Mouse (Mus musculus): ENCODE results near the gene Suclg1.

Suclg1 gene

GRCm38 (mm10) chr6:73248237-73249048 is at the start of gene Suclg1:
Gene Suclg1 (plus strand): TSS chr6:73248382.
- peak; percentile 87 to 90 for DNase-seq

GRCm38 (mm10) chr6:73203724-73204123 is 44.5 kb upstream of the Suclg1 start:
- DNase-seq = no peak

GRCm38 (mm10) chr6:73204937-73205336 is 43.2 kb upstream of the Suclg1 start:
- DNase-seq = no peak

DNA sequence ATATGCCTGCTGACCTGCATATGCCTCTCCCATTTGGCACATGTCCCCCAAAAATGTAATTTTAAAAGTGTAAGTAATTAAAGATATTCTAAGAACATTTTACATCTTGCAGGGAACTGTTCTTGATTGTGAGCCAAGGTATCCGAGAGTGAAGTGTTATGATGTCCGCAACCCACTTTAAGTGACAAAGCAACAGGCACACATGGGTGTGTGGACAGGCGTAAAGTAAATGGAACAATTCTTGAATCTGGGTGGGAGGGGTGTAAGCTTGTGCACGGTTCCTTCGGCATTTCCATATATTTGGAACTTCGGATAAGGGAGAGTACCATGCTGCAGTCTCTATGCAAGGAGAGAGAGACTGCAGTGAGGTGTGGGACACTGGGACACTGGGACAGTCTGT is 38.6 kb upstream of the Suclg1 start:
- no peak for DNase-seq

- no peak for DNase-seq
Observed at GRCm38 (mm10) chr6:73210445-73210972, 37.7 kb upstream of the Suclg1 start.

GRCm38 (mm10) chr6:73211036-73211435 is 37.1 kb upstream of the Suclg1 start:
- no peak for DNase-seq

GRCm38 (mm10) chr6:73211602-73212001 is 36.6 kb upstream of the Suclg1 start:
- no peak for DNase-seq

GRCm38 (mm10) chr6:73221189-73221957 is 26.8 kb upstream of the Suclg1 start, which contains the start of gene Dnah6:
Gene Dnah6 (minus strand): TSS chr6:73221651.
- DNase-seq = peak; percentile 84 to 93

- no peak for DNase-seq
Observed at GRCm38 (mm10) chr6:73221958-73222735, 26.0 kb upstream of the Suclg1 start.

- peak; percentile 62 to 66 for DNase-seq
Observed at GRCm38 (mm10) chr6:73222841-73223526, 25.2 kb upstream of the Suclg1 start.

DNA sequence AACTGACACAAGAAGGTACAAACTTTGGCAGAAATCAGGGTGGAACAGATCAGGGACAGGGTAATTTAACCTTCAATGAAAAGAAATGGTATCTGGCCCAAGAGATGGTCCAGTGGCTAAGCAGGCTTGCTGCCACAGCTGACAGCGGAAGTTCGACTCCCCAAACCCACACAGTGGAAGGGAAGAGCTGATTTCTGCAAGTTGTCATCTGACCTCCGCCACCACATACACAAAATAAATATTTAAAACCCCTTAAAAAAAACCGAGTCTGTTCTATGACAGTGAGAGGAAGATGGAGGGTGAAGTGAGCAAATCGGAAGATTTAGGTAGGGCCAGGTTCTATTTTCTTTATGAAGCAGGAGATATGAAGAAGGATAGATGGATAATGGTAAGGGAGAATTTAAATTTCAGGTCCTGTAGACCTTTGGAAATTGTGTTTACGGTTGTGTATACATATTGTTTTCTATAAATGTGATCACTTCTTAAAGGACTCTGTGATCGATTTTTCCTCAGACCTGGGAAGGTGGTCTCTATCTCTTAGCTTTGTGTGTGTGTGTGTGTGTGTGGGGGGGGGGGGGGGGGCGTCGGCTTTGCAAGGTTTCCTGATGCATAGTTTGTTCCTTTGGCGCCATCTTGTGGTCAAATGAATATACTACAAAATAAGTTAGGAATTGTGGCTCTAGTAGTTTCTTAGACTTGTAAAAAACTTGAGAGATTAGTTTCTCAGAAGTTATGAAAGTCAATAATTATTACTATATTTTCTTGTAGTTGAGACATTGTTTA is 20.6 kb upstream of the Suclg1 start:
- DNase-seq = no peak

DNA sequence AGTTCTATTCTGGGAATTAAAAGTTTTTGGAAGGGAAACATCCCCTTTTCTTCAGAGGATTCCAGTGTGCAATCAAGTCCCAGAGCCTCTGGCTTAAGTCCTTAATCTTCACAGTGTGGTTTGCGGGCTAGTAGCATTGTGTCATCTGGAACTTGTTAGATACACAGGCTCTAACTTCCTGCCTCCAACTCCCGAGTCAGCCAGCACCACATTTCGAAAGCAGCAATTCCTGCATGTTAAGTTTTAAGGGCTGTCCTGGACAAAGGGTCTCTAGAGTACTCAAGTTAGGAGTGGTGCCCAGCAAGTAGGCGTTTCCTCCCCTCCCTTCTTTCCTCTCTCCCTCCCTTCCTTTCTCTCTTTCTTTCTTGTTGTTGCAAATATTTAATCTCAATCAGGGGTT is 19.8 kb upstream of the Suclg1 start:
- no peak for DNase-seq

DNA sequence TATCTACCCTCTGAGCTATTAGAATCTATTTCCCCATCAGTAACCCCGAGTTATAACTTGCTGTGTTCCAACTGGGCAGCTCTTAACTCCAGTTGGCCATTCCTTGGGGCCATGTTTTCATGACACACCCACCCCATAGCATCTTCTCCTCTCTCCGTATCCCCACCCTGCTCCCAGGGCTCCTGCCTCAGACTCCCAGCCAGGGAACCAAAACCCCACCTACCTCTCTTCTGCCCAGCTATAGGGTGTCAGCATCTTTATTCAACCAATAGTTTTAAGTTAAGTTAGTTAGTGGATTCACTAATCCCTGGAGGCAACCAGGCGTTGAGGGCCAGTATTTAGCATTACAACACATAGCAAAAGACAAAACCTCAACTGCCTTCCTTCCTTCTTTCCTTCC is 19.3 kb upstream of the Suclg1 start:
- no peak for DNase-seq

GRCm38 (mm10) chr6:73232152-73232584 is 16.0 kb upstream of the Suclg1 start:
- DNase-seq = no peak

- peak in 1 of 2 experiments; percentile 23 for DNase-seq
Observed at GRCm38 (mm10) chr6:73233202-73233726, 14.9 kb upstream of the Suclg1 start.

DNA sequence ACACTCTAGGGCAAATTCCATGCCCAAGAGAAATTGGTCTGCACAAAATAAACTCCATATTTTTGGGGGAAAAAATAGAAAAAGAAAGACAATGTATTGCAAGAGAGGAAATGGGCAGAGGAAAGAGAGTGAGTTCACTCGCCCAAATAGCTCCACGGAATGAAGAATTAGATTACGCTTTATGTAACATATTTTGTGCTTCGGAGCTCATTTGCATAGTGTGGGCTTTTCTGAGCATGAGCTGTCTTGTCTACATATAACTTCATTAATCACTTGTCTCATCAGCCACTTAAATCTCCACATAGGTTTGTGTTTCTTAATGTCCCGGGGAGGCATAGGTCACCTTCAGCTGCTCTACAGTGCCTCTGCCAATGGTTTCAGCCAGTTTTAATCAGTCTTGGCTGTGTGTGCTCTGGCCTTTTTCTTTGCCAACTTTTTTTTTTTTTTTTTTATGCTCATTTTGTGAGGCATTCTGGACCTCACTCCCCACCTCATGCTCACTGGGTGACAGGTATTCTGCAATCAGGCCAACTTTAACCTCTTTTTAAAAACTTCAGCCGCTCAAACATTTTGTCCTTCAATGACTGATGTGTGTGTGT is 13.8 kb upstream of the Suclg1 start:
- no peak for DNase-seq

DNA sequence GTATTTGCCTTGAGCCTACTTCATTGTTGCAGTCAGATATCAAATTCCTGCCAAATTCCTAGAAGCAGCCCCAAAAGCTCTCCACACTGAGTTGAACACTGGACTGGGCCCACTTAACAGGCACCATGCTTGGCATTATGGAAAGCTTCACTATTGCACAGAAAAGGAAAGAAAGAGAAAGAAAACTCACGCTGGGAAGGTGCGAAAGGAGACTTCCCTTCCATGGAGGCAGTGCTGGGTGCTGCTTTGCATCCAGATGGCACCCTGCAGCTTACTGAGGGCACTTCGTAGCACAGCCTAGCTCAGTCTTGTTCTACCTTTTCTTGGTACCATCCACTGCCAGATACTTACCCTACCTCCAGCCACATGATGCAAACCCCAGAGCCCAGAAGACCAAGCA is 12.5 kb upstream of the Suclg1 start:
- DNase-seq = no peak

DNA sequence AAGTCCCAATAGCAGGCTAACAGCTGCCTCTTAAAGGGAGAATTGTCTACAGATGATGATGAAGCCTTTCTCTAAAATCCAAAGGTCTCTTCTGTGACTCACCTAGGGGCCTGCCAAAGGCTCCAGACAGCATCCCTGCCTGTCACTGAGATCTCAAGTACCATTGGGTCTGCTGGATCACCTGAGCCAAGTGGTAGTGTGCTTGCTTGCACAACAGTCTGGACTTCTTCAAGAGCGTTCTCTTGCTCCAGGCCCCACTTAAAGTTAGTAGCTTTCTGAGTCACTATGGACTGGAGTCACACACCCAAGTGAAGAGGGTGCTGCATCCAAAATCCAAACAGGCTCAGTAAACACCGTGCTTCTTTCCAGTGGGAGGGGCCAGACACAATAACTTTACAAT is 1.4 kb upstream of the Suclg1 start:
- DNase-seq = no peak

GRCm38 (mm10) chr6:73247452-73247851 is 730 bp upstream of the Suclg1 start:
- DNase-seq = peak in 1 of 2 experiments; percentile 37

DNA sequence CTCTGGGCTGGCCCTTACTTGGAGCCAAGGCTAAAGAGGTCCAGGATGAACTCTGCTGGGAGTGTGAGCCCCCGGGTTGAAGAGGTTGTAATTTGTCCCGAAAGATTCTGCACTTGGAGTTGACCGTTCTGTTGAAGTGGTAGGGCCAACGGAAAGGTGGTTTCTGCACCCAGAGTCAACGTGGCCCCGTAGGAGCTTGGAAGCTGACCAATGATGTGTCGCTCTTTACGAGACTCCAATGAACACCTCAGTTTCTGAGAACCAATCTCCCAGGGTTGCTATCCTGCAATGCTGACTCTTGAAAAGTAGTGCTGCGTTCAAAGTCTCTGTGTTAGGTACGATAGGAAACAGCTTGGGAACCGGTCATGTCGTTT is 854 bp downstream of the Suclg1 start:
- DNase-seq = peak; percentile 34 to 49

DNA sequence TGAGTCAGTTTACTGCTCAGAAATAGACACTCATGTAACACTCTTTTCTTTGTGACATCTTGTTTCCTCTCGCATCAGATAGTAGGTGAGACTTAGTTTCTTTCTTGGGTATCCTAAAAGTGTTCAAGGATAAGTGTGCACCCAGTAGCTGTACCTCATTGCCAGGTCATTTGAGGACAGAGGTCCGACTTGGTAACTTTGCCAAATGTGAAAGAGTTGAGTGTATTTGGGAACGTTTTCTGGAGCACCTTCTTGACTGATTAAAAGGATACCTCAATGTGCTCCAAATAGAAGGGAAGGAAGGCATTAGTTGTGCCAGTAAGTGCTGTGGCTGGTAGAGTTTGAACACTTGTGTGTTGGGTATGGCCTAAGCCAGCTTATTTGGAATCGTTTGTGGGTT is 1.7 kb downstream of the Suclg1 start:
- DNase-seq = no peak

All from cerebellum, adult 18-20 months (tissue).